Mouse (Mus musculus) liver, adult 2 months (tissue): Measurements from ENCODE around the gene Rps6kb2.

Experiments
- CTCF ChIP-seq: fragments of 200-500 bp; IDR thresholded peaks from 2 replicates; pipeline ENCODE4 v1.5.1; 2011; ENCODE audit warnings: low read depth, low read length, control low read depth
- POLR2A ChIP-seq: fragments of 200-500 bp; IDR thresholded peaks from 2 replicates; pipeline ENCODE4 v1.6.1; 2011; ENCODE audit warnings: low read length, control low read depth; ENCODE audit not compliant: insufficient read depth; ENCODE audit errors: extremely low read depth

DNA sequence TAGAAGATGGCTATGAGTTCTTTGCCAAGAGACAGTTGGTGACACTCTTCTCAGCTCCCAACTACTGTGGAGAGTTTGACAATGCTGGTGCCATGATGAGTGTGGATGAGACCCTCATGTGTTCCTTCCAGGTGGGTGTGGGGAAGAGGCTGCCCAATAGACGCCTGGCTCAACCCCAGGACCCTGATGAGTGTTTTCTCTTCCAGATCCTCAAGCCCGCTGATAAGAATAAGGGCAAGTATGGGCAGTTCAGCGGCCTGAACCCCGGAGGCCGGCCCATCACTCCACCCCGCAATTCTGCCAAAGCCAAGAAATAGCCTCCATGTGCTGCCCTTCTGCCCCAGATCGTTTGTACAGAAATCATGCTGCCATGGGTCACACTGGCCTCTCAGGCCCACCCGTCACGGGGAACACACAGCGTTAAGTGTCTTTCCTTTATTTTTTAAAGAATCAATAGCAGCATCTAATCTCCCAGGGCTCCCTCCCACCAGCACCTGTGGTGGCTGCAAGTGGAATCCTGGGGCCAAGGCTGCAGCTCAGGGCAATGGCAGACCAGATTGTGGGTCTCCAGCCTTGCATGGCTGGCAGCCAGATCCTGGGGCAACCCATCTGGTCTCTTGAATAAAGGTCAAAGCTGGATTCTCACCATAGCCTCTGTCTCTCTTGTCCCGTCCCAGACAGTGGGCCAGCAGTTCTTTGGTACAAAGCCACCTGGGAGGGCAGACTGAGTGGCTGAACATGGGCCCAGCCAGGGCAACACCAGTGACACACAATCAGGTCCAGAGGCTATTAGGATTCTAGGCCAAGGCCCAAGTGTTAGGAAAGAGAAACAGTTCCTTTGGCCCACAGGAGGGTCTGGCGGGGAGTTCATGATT, 31.9 kb upstream of the Rps6kb2 start:
- no peak for TF ChIP-seq CTCF
- no peak for TF ChIP-seq POLR2A
